Mouse (Mus musculus): ENCODE results near the gene Gm10251.
A peak's percentile ranks its signal among the peaks of the same experiment; 100 is the strongest.
"Not testable (repeated sequence)": the region's sequence is repeated elsewhere in the genome, so short reads cannot be mapped to it uniquely, and the experiment has no call there.

Gene Gm10251

DNA sequence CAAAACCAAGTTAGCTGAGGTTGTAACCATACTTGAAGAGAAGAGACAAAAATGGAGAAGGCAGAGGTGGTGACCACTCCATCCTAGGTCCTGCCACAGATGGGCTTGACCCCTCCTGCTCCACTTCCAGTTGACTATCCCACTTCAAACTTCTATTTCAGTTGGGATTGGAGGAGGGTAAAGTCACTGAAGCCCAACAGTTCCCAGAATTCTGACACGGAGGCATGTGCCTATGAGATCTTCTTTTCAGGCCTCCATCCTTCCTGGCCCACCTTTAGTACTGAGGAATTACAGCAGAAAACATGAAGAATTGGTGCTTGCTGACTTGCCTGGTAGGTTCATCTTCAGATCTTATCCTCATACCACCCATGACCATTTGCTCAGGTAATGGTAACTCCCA lies at the start of gene Gm10251:
Gene Gm10251 (minus strand): TSS at position 101 of the 400 bp plus-strand sequence.
- DNase-seq, result not testable (repeated sequence)

GRCm38 (mm10) chr14:6720151-6720550 lies 36.2 kb upstream of the Gm10251 start, which contains the start of gene Gm8050:
Gene Gm8050, minus strand, starts transcription at chr14:6720251.
- DNase-seq, result not testable (repeated sequence)

GRCm38 (mm10) chr14:6622318-6622717 lies 61.7 kb downstream of the Gm10251 start, which contains the start of gene Gm3460:
Gene Gm3460, minus strand, starts transcription at chr14:6622418.
- not testable (repeated sequence) for DNase-seq

- DNase-seq, result peak; percentile 1
Measured at GRCm38 (mm10) chr14:6606436-6606835, 77.5 kb downstream of the Gm10251 start.

DNA sequence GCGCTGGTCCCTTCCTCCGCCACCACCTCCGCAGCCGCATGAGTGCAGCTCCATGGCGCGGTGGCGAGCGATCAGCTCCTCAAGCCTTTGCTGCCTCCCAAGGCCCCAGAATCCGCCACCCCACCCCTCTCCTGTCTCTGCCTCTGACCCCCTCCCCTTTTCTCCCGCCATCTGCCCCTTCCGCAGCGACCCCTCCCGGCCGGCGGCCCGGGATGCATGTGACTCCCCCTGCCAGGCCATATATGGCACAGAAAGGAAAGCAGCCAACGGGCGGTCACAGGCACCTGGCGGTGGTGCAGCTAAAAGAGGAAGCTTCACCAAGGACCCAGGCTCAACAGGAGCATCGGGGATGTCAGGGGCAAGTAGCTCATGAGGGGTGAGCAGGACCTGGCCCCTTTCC lies 79.0 kb downstream of the Gm10251 start:
- peak; percentile 2 for DNase-seq

DNA sequence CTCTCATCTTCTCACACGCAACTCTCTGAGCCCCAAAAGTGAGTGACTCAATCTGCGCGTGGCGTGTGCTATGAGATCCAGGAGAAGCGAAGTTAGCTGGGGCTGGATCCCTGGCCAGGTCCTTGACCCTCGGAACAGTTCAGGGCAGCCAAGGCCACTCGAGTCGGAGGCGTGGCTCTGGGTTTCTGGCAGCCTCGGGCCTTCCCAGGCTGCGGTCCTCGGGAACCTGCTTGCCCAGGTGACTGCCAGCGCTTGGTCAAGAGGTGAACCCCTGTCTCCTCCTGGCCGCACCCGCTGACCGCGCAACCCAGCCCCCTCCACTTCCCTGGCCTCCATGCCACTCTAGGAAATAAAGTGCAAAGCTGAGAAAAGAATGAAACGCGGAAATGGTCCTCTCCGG lies 79.4 kb downstream of the Gm10251 start:
- peak; percentile 1 for DNase-seq

GRCm38 (mm10) chr14:6590513-6590912 lies 93.5 kb downstream of the Gm10251 start, which contains the start of gene Gm3629:
Gene Gm3629, minus strand, starts transcription at chr14:6590613.
- not testable (repeated sequence) for DNase-seq
